Mouse (Mus musculus) CH12.LX (cell line): ENCODE measurements at regions not wholly inside any gene's neighbourhood (a gene's known extent, or its start where the extent isn't known, plus 50 kb on each side); places are given as distances from the start of the nearest gene placed in this dataset.

Source experiments
- DNase-seq: peaks from one replicate; pipeline ENCODE4 v3.0.0-alpha.2; 2013; ENCODE audit errors: extremely low read depth
- H3K27ac ChIP-seq: 2 replicates; pipeline ENCODE4 v1.5.1; 2012; ENCODE audit warnings: low read depth, mild to moderate bottlenecking, control low read depth, moderate library complexity; ENCODE audit not compliant: insufficient read depth
- H3K27me3 ChIP-seq: replicated peaks from 2 replicates; pipeline ENCODE3; 2012; ENCODE audit warnings: inconsistent platforms
- H3K36me3 ChIP-seq, 2 experiments: replicated peaks in 1 of 2; 2 replicates each; pipeline versions ENCODE3 to v1.6.1; 2012; ENCODE audit warnings: inconsistent platforms in 1 of 2, low read length in 1 of 2, mild to moderate bottlenecking in 1 of 2, mixed read lengths in 1 of 2, moderate library complexity in 1 of 2; ENCODE audit not compliant: control insufficient read depth in 1 of 2, insufficient read depth in 1 of 2
- H3K4me1 ChIP-seq, 2 experiments: 2 replicates each; pipeline ENCODE4 v1.6.1; 2012; ENCODE audit warnings: inconsistent platforms in 1 of 2, moderate library complexity in 1 of 2; ENCODE audit not compliant: insufficient read depth in 2 of 2, control insufficient read depth in 1 of 2
- H3K4me2 ChIP-seq: 2 replicates; pipeline ENCODE4 v1.6.1; 2012; ENCODE audit warnings: low read depth, mild to moderate bottlenecking, control low read depth; ENCODE audit not compliant: poor library complexity, insufficient read depth, severe bottlenecking
- H3K4me3 ChIP-seq, 3 experiments: fragments of 150-350 bp in 1 of 3; sonication (generic) in 1 of 3; replicated peaks in 1 of 3; 2 replicates each; pipeline versions ENCODE3 to v1.5.1; 2011 to 2012; ENCODE audit warnings: low read depth in 2 of 3, low read length in 2 of 3, mild to moderate bottlenecking in 2 of 3, moderate library complexity in 2 of 3, control low read depth in 1 of 3, improper control_type of control experiment in 1 of 3, inconsistent platforms in 1 of 3, mixed read lengths in 1 of 3; ENCODE audit not compliant: poor library complexity in 1 of 3
- H3K79me2 ChIP-seq: replicated peaks from 2 replicates; pipeline ENCODE4 v1.6.1; 2012; ENCODE audit warnings: mild to moderate bottlenecking, moderate library complexity; ENCODE audit not compliant: control insufficient read depth, poor library complexity, insufficient read depth, severe bottlenecking; ENCODE audit errors: extremely low read depth
- H3K9ac ChIP-seq: 2 replicates; pipeline ENCODE4 v1.6.1; 2012; ENCODE audit warnings: low read depth, mild to moderate bottlenecking, control low read depth, moderate library complexity; ENCODE audit not compliant: insufficient read depth
- H3K9me3 ChIP-seq: replicated peaks from 2 replicates; pipeline ENCODE3; 2012; ENCODE audit warnings: low read length, inconsistent platforms, mixed read lengths
- CHD1 ChIP-seq: IDR thresholded peaks from 2 replicates; pipeline ENCODE4 v1.6.1; 2012; ENCODE audit warnings: low read depth, low read length, improper control_type of control experiment, inconsistent platforms
- CHD2 ChIP-seq: IDR thresholded peaks from 2 replicates; pipeline ENCODE4 v1.6.1; 2011; ENCODE audit warnings: low read length, improper control_type of control experiment
- ELF1 ChIP-seq: IDR thresholded peaks from 2 replicates; pipeline ENCODE4 v1.6.1; 2014; ENCODE audit warnings: low read depth, mild to moderate bottlenecking, inconsistent platforms, low read length, improper control_type of control experiment
- EP300 ChIP-seq: IDR thresholded peaks from 2 replicates; pipeline ENCODE4 v1.6.1; 2011; ENCODE audit warnings: low read length, improper control_type of control experiment
- ETS1 ChIP-seq: conservative IDR thresholded peaks from 2 replicates; pipeline ENCODE4 v1.6.1; 2012; ENCODE audit warnings: low read depth, mild to moderate bottlenecking, inconsistent platforms, low read length, improper control_type of control experiment, moderate library complexity
- JUND ChIP-seq: conservative IDR thresholded peaks from 2 replicates; pipeline ENCODE4 v1.6.1; 2011; ENCODE audit warnings: low read depth, low read length, improper control_type of control experiment
- KAT2A ChIP-seq: IDR thresholded peaks from 2 replicates; pipeline ENCODE4 v1.6.1; 2012; ENCODE audit warnings: low read length, improper control_type of control experiment, inconsistent platforms; ENCODE audit not compliant: insufficient replicate concordance
- MAFK ChIP-seq: IDR thresholded peaks from 2 replicates; pipeline ENCODE4 v1.6.1; 2011; ENCODE audit warnings: low read length, improper control_type of control experiment; ENCODE audit not compliant: insufficient replicate concordance
- MAX ChIP-seq: IDR thresholded peaks from 2 replicates; pipeline ENCODE4 v1.6.1; 2011; ENCODE audit warnings: low read length, improper control_type of control experiment
- MEF2A ChIP-seq: IDR thresholded peaks from 2 replicates; pipeline ENCODE4 v1.6.1; 2014; ENCODE audit warnings: low read depth, mild to moderate bottlenecking, inconsistent platforms, low read length, improper control_type of control experiment, borderline replicate concordance
- NRF1 ChIP-seq: IDR thresholded peaks from 2 replicates; pipeline ENCODE4 v1.6.1; 2014; ENCODE audit warnings: low read depth, mild to moderate bottlenecking, inconsistent platforms, low read length, improper control_type of control experiment, moderate library complexity
- PAX5 ChIP-seq: IDR thresholded peaks from 2 replicates; pipeline ENCODE4 v1.6.1; 2012; ENCODE audit warnings: low read length, inconsistent platforms, mixed read lengths
- POLR2AphosphoS2 ChIP-seq: IDR thresholded peaks from 2 replicates; pipeline ENCODE4 v1.6.1; 2011; ENCODE audit warnings: low read depth, low read length, improper control_type of control experiment
- SIN3A ChIP-seq: IDR thresholded peaks from 2 replicates; pipeline ENCODE4 v1.6.1; 2012; ENCODE audit warnings: low read length, improper control_type of control experiment, inconsistent platforms
- TBP ChIP-seq: conservative IDR thresholded peaks from 2 replicates; pipeline ENCODE4 v1.6.1; 2011; ENCODE audit warnings: low read depth, low read length, improper control_type of control experiment
- USF1 ChIP-seq: IDR thresholded peaks from 2 replicates; pipeline ENCODE4 v1.6.1; 2014; ENCODE audit warnings: low read depth, mild to moderate bottlenecking, inconsistent platforms, low read length, improper control_type of control experiment
- USF2 ChIP-seq: conservative IDR thresholded peaks from 2 replicates; pipeline ENCODE4 v1.6.1; 2011; ENCODE audit warnings: low read depth, low read length, improper control_type of control experiment
- ZC3H11A ChIP-seq: IDR thresholded peaks from 2 replicates; pipeline ENCODE4 v1.6.1; 2012; ENCODE audit warnings: low read depth, mild to moderate bottlenecking, inconsistent platforms, low read length, improper control_type of control experiment
- ZNF384 ChIP-seq: IDR thresholded peaks from 2 replicates; pipeline ENCODE4 v1.6.1; 2012; ENCODE audit warnings: low read depth, low read length, improper control_type of control experiment, inconsistent platforms
- dilution Hi-C: fragments of 300-500 bp; cut with MboI; formaldehyde crosslinking; loops from 2 replicates; pipeline ENCODE4 v1.14.3; 2020; ENCODE audit warnings: low sequenced_read_pairs; ENCODE audit not compliant: extremely low pct_unique_long_range_greater_than_20kb, extremely low pct_ligation_motif_present
- in situ Hi-C: fragments of 300-500 bp; cut with MboI; formaldehyde crosslinking; loops from 3 replicates; pipeline ENCODE4 v1.14.3; 2019; ENCODE audit warnings: low sequenced_read_pairs, low pct_ligation_motif_present, low pct_unique_long_range_greater_than_20kb, mixed read lengths

DNA sequence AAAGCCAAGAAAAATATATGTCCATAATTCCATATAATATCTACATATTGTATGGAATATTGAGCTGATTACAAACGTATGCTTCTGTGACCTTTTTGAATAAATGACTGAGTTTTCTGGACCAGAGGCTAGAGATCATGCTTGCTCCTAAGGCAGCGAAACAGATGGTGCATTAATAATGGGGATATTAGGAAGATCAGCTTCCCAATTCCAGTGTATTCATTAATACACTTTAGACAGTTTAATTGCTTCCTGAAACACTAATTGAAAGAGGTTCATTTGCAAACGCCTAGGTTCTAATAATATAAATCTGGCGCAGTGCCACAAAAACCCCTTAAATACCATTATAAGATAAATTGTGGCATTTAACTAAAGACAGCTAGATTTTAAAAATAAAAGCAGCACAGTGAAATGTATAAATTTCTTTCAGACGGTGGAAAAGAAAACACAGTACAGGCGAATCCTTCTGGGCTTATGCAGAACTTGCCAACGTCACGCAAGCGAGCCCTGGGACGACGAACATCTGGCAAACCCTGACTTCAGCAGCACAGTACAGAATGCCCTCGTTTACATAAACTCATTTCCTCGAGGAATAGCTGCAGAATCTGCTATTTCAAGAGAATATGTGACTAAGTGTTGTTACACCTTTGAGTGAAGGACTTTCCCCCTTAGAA is 608.6 kb upstream of the Klhl29 start:
- Histone ChIP-seq H3K4me2 (no peak overlapping the region), H3K9ac (no peak overlapping the region), H3K4me3 (no peak overlapping the region), H3K27me3 (no peaks in the 10 kb centered on the region), H3K36me3 (no peaks in the 10 kb centered on the region), H3K79me2 (no peaks in the 10 kb centered on the region), H3K9me3 (peaks cover 48% of the 10 kb centered on the region), H3K27ac (no peak overlapping the region), H3K4me1 (no peaks in the 10 kb centered on the region)
- TF ChIP-seq SIN3A (no peak), ELF1 (no peak), NRF1 (no peak), ZC3H11A (no peak), PAX5 (no peak), USF1 (no peak), ETS1 (no peak), KAT2A (no peak), CHD2 (no peak), CHD1 (no peak), MAFK (no peak), TBP (no peak), JUND (no peak), EP300 (no peak), MAX (no peak), USF2 (no peak), MEF2A (no peak), POLR2AphosphoS2 (no peak)
- no peak for DNase-seq
- in situ Hi-C loops (no loop called here), dilution Hi-C loops (no loop called here)

GRCm38 (mm10) chr12:5982096-5982495 is 606.6 kb upstream of the Klhl29 start:
- H3K9me3 ChIP-seq = peaks cover 42% of the 10 kb centered on the region
- no peak overlapping the region for H3K4me3 ChIP-seq
- no peak overlapping the region for H3K4me2 ChIP-seq
- DNase-seq = no peak
- dilution Hi-C loops (no loop called here), in situ Hi-C loops (no loop called here)
- no peak overlapping the region for H3K9ac ChIP-seq
- no peaks in the 10 kb centered on the region for H3K27me3 ChIP-seq
- H3K79me2 ChIP-seq = no peaks in the 10 kb centered on the region
- H3K36me3 ChIP-seq = no peaks in the 10 kb centered on the region
- TF ChIP-seq NRF1 (no peak), ZNF384 (no peak), MAFK (no peak), ELF1 (no peak), USF2 (no peak), USF1 (no peak)
- TF ChIP-seq, all 38 proteins: peak for 0
- Histone ChIP-seq H3K27ac (no peak overlapping the region), H3K4me1 (no peaks in the 10 kb centered on the region)
